Mouse (Mus musculus) embryonic fibroblast, embryonic 13.5 days (primary cell): ENCODE measurements around the gene Lbx2.

Experiments
- CTCF ChIP-seq: IDR thresholded peaks from 2 replicates; pipeline ENCODE4 v1.5.1; 2011; ENCODE audit warnings: mild to moderate bottlenecking, control low read depth, low read length, moderate library complexity, borderline replicate concordance; ENCODE audit not compliant: insufficient read depth
- POLR2A ChIP-seq: IDR thresholded peaks from 2 replicates; pipeline ENCODE4 v1.6.1; 2011; ENCODE audit warnings: low read depth, mild to moderate bottlenecking, control low read depth, low read length, moderate library complexity

DNA sequence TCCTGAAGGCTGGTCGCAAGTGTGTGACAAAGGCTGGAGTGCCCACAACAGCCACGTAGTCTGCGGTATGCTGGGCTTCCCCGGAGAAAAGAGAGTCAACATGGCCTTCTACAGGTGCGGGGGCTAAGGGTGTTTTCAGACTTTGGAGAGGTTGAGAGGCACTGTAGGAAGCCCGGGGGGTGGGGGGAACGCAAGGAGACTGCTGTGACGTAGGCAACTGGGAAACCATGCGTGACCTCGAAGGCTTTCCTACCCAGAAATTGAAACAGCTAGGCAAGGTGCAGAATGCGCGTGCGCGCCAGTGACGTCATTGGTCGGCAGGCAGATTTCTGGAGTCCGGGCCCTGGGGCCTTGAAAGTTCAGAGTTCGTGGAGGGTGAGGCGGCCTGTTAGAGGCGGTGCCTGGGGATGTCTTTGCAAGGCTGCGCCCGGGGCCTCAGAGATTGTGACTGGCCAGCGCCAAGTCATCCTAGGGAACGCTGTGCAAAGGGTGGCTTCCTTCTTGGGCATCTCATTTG lies 47.6 kb upstream of the Lbx2 start:
- TF ChIP-seq POLR2A = no peak
- TF ChIP-seq CTCF = no peak
